Mouse (Mus musculus) CD8-positive naive resting alpha-beta T cell, adult 2 months (primary cell): Measurements from ENCODE around the gene Mobp.

Experiments
- DNase-seq, 2 experiments: peaks; one replicate each; pipeline ENCODE4 v3.0.0; 2022; ENCODE audit warnings: low read depth in 2 of 2, low spot score in 2 of 2

Mobp gene

DNA sequence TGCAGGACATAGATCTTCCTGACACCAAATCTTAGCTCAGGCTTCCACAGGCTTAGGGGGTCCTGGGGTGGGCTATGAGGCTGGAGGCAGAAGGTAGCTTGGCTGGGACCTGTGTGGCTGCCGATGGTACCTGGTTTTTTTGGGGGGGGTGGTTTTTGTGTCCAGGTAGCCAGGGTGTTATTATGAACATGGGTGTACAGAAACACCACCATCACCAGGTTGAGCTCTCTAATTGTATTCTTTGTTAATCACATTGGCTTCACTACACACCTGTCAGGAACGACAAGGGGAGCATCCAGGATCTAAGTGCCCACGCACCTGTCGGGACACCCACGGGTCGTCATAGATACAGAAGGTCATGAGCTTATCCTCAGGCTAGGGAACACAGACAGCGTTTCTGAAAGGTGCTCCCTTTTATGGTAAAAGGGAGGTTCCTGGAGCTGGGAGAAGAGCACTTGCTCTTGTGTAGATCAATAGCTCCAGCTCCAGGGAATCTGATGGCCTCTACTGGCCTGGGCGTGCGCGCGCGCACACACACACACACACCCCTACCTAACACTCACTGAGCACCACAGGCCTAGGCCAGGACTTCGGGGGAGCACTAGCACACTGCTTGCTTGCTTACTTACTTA is 14.9 kb upstream of the Mobp start:
- no peak for DNase-seq

DNA sequence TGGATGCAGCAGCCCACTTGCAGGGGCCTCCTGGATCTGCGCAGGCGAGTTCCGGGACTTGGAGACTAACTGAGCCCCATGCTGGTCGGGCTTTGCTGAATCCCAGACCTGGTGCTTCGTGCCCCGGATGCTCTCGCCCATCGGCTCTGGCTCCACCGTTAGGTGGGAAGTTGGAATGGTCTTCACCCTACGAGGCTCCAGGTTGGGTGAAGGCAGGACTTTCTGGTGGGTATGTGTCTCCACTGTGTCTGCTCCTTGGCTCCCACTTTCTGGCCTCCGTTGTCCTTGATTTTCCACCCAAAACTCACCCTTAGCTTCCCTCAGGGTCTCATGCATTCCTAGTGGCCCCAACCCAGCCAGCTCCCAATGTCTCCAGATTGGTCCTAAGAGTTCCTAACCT is 14.1 kb upstream of the Mobp start:
- no peak for DNase-seq

DNA sequence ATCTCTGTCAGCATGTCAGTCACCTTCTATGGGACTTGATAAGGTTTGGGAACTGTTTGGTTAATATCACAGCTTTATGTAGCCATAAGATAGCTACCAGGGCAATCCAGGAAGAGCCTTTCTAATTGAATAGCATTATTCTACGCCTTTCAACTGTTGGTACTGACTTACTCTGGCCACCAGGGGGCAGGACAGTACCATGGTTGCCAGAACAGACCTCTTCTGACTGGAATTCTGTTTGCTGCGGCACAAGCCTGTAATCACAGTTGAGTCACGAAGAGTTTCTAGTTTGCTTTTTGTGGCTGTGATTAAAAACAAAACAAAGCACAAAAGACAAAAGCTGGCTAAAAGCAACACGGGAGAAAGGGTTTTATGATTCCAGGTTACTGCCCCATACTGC is 8.9 kb upstream of the Mobp start:
- DNase-seq = peak; percentile 59 to 67

DNA sequence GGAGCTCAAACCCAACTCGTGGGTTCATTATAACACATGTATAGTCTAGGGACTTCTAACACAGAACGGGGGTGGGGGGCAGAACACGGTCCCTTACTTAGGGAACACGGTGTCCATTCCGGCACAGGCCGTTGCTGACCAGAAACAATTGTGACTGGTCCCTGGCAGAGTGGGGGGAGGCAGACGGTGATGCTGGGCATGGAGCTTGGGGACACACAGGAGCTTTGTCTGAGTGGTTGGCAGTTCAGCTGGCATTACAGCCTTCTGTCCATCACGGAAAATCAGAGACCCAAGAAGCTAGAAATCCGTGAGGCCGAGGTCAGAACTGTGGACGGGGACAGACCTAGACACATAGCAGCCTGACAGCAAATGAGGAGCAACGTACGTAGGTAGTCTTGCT is 5.0 kb upstream of the Mobp start:
- no peak for DNase-seq

DNA sequence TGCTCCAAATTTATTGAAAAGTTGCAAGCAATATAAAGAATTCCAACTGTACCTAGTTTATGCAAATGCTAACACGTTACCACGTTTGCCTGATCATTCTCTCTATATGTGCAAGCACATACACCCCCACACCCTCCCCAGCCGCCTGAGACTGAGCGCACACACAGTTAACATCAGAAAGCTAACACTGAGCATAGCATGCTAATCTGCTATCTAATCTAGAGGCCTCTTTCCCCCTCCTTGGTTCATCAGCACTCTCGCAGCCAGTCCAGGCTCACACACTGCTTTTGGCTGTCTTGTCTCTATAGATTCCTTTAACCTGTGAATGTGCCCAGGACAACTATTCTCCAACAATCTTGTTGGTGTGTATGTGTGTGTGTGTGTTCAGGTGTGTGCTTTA is 1.6 kb downstream of the Mobp start:
- DNase-seq = no peak

DNA sequence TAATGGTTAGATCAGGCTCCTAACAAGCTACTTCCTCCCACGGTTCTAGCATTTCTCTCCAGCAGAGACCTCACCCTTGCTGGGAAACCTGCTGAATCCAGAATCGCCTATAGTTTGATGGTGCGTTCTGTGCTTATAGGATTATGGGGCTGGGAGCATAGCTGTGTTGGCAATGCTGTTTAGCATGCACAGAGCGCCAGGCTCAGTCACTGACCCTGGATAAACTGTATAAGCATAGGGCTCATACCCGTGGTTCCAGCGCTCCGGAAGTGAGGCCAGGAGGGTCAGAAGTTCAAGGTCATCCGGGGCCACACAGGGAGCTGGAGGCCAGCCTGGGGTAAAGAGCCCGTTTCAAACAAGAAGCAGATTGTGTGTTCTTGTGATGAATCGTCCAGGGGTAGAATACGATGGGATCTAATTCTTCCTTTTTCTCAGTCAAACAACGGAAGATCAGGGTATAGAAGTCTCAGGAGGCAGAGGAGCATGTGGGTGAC is 2.4 kb downstream of the Mobp start:
- DNase-seq = no peak

DNA sequence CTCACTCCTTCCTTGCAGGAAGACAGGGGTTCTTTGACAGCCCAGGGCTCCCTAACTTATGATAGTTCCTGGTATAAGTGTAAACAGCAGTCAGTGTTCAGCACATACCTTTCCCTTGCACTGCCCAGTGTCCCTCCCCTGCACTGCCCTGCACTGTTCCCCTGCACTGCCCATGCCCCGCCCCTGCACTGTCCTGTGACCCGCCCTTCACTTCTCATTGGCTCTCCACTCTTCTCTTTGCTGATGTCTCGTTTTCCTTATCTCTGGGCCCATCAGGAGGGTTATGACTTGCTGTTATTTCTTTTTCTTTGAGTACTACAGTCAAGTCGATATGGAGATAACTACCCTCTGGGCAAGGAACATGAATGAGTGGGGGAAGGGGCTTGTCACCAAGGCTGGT is 8.5 kb downstream of the Mobp start:
- no peak for DNase-seq

DNA sequence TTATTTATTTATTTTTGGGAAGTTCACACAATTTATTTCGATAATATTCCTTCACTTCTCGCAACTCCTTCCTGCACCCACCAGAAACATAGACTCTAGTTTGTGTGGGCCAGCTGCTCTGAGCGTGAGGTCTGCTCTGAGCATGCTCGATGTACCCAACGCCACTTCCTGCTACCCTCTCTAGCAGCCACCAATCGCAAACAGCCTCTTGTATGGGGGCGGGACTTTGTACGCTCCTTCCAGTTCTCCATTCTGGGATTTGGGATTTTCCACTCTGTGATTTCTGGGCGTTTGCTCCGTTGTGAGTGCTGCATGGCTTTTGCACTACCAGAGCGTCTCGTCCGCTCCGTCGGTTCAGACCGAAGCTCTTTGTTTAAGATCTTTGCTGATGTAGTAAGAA is 14.4 kb downstream of the Mobp start:
- DNase-seq = no peak

DNA sequence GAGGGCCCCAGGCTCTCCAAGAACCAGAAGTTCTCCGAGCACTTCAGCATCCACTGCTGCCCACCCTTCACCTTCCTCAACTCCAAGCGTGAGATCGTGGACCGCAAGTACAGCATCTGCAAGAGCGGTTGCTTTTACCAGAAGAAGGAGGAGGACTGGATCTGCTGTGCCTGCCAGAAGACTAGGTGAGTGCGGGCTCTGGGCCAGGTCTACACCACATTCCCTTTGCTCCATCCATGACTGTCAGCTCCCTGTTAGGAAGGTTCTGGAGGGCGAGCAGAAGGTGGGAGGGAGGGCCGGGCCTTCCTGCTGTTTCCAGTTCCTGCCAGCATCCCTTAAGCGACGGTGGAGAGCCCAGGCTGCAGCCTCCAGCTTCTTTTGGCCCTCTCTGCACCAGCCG is 18.3 kb downstream of the Mobp start:
- no peak for DNase-seq

DNA sequence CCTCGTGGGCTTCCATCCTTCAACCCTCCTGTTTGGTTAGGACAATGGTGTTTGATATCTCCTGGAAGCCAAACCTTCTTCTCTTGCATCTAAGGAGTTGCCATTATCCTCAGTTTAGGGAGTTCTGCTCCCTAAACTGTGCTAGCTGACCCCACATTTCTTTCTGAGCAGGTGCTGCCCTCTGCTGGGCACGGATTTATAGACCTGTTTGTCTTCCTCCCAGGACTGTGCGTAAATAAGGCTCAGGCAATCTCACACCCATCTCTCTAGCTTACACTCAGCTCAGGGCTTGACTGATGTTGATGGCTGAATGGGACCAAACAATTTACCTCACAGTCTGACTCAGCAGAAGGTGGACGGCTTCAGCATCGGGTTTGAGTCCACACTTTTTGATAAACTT is 21.8 kb downstream of the Mobp start:
- DNase-seq = peak; percentile 24 to 49

DNA sequence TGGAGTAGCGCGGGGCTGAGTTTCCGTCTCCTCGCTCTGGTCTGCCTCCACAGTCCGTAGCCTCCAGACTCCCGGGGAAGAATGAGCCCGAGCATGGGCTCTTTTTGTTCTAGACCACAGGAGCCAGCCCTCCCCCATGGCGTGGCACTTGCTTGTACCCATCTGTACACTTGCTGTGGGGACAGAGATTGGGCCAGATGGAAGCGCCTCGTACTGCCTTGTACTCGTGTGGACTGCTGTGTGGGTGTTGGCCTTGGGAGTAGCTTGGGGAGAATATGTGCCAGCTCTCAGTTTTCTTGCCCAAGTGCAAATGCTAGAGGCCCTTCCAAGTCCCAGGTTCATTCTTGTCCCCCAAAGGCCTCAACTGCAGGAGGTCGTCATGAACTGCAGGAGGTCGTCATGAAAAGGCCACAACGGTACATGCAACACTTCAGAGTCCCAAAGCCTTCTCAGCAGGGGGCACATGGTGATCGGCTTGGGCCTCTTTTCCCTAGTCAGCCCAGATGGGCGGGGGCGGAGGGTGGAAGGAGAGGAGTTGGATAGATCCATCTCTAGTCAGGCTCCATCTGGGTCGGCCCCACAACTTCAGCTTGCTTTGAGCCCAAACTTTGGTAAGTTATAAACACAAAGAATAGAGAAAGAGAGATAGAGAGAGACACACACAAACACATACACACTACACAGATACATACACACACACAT is 25.1 kb downstream of the Mobp start:
- DNase-seq = no peak

DNA sequence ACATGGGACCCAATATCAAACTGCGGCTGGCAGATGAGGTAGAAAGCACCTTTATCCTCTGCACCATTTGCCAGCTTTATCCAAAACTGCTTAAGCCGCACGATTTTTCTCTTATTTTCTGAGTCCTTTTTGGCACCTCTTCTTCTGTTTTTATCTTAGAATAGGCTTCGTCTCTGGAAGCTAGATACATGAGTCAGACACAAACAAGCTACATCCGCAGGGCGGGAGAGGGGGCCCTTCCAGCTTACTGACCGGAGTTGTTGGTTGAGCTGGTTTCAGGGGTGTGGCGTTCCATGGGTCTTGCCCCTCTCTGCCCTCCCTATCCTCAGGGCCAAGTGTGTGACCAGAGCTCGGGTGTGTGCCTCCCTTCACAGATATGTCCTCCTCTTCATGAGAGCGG is 29.3 kb downstream of the Mobp start:
- no peak for DNase-seq

DNA sequence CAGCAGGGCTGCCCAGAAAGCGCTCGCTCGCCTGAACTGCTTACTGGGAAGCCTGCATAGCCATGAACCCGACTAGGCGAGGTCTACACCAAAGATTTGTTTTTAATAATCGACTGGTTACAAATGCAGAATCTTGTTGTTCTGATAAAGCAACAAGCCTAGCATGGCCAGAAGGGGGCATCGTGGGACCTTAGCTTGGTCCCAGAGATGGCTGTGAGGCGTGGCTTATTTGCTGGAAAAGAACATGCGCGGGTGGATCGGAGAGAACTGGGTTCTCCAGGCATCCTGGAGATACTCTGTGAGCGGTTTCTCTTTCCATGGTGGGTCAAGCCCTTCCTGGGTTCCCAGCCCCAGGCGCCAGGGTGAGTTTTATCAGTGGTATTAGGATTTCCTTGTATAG is 35.0 kb downstream of the Mobp start:
- DNase-seq = no peak

DNA sequence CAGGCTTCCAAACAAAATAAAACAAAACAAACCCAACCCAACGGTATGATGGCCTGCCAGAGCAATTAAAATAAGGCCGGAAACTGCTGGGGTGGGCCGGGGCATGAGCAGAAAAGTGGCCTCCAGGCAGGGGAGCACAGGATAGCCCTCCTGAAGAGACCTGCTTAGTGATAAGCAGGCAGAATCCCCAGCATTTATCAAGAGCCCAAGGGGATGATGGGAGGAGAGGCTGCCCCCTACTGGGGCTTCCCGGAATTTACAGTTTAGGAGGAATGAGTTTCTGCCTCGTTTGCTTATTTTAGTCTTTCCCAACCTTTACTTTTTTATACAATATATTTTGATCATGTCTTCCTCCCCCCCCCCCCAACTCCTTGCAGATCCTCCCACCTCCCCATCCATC is 37.3 kb downstream of the Mobp start:
- no peak for DNase-seq

DNA sequence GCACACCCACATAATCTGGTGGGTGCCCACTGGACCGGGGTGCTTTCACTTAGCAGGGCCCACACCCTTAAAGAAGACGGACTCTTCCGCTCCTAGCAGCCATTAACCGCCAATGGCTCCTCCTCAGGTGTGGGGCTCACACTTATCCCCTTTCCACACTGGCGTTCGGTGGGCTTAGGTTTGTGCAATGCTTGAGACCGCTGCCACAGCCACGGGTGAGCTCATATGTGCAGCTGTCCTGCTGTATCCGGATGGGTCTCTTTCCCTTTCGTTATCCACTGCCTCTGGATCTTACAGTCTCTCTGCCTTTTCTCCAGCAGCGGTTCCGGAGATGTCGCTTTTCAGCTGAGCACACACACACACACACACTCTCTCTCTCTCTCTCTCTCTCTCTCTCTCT is 41.4 kb downstream of the Mobp start:
- no peak for DNase-seq

DNA sequence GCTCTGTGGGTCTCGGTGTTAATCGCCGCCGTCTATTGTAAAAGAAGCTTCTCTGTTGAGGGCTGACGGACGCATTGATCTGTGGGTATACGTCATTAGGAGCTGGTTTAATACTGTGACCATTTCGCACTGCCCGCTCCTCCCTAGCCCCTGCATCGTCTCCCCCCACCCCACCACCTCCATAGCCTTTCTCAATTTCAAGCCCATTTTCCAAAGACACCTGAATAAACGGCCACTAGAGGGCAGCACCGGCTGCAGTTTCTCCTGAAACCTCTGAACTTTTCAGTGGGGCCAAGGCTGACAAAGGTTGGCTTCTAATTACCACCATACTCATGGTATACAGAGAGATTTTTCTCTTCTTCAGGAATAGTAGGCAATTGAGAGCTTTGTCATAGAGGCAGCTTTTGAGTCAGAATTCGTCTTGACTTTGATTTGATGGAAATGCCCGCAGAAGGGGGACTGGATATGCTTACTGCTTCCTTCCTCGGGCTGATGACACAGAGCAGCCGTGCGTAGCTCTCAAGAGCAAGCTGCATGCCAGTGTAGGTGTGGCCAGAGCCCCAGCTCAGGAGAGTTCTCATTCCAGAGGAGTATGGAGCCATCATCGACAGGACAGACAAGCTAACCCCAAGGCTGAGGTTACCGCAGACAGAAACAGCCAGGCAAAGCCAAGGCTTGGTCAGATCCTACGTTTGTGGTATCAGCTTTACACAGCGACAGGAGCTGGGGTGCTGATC is 42.0 kb downstream of the Mobp start:
- peak; percentile 57 to 71 for DNase-seq

DNA sequence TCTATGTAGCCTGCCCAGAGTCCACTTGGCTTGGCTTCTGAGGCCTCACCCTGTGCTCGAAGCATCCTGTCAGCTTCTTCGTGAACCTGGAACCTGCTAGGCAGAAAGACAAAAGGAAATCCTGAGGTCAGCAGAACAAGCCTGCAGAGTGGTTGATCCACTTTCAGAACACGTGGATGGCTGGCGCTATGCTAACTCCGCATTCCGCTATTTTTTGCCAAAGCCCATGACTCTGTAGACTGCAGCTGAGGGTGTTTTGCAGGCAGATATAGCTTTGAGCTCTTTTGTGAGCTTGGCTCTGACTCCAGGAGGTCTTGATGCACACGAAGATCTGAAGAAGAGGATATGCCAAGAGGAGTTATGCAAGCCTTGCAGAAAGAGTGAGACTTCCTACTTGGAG is 43.2 kb downstream of the Mobp start:
- DNase-seq = no peak

DNA sequence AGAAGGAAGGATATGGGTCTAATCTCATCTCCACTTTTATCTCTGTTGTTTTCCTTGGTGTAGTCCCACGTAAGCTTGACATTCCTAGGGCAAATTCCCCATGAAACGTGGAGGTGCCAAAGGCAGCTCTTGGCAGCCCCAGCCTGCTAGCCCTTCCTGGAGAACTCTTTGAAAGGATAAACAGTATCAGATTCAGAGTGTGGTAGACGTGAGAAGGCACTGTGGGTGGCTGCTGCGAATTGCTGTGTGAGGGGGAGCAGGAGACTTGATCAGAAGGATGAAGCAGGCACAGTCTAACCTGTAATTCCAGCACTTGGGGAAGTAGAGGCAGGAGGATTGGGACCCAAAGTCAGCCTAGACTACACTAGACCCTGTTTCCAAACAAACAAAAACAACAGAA is 51.4 kb downstream of the Mobp start:
- no peak for DNase-seq

DNA sequence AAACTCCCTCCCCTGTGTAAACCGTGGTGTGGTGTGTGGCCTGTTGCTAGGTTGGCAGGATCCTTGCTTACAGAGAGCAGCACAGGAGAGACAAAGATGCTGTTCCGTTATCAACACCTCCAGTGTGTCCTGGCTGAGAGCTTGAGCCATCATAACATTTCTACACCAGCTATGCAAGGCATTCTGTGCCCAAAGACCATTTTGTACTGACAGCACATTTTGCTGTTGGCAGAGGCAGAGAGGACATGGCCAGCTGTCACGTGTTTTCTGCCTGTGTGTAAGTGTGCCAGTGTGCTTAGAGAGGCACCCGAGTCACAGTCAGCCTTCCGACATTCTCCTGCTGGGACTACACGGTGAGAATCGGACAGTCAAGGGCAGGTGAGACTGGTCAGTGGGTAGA is 52.2 kb downstream of the Mobp start:
- DNase-seq = no peak

DNA sequence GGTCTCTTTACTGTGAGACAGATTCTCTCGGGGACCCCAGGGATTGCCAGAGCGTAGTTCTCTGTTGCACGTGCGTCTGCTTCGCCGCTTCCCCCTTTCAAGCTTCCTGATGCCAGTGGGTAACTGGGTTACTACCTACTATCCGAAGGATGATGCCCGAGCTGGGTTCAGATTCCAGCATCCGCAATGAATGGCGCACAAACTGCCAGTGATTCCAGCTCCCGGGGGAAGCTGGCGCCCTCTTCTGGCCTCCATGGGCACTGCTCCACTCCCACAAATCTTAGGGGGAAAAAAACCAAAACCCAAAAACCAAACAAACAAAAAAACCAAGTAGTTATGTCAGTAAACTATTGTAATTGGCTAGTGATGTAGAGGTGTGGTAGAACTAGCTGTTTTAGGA is 53.2 kb downstream of the Mobp start:
- no peak for DNase-seq

DNA sequence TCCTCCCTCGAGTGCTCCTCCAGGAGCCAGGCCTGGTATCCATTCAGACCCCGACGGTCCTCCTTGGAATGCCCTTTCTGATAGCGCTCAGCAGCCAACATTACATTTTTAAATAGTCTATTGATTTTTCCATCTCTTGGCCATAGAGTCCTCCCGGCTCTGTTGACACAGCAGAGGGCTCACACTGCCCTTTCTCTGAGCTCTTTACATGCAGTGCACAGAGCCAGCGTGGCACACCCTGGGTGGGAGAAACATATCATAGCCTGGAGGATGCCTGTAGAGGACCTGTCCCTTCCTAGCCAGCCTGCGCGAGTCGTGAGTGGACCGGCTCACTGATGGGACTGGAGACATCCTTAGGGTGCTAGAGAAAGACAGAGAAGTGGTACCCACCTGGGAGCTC is 54.4 kb downstream of the Mobp start:
- no peak for DNase-seq

DNA sequence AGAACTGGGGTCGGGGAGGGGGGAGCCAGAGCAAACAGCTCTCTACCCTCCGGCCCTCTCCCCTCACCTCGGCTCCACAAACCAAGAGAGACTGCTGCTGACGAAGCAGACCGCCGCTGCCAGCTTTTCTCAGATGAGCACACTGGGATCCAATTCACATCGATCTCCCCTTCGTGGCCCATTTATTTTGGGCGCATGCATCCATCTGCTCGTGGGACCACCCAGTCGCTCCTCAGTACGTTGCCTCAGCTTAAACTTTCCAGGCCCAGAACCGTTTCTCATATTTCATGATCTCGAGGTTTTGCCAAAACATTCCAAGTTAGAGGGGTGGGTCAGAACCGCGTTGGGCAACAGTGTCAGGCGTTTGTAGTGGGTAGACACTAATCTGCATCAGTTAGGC is 57.4 kb downstream of the Mobp start:
- no peak for DNase-seq
